Mouse (Mus musculus) intestine, embryonic 16.5 days (tissue): ENCODE measurements around the gene Pum1. TPM values are rescaled to one million over a fixed set of nuclear protein-coding genes. Genes with fewer than 3 reads are reported as not detected.

Source experiments
- ATAC-seq: fragments of 200-750 bp; cut with Nextera tagmentation; 2 replicates; pipeline ENCODE4 v1.8.0; 2017; ENCODE audit warnings: moderate TSS enrichment, moderate library complexity
- H3K27ac ChIP-seq: fragments of 300-500 bp; sonication (generic); 2 replicates; pipeline ENCODE4 v1.5.1; 2014; ENCODE audit warnings: mild to moderate bottlenecking, low read length
- H3K27me3 ChIP-seq: fragments of 300-500 bp; sonication (generic); replicated peaks from 2 replicates; pipeline ENCODE4 v1.6.1; 2014; ENCODE audit warnings: low read length, control low read depth, mixed read lengths; ENCODE audit not compliant: control insufficient read depth, insufficient read depth
- H3K36me3 ChIP-seq: fragments of 300-500 bp; sonication (generic); 2 replicates; pipeline ENCODE4 v1.6.1; 2014; ENCODE audit warnings: low read length, control low read depth; ENCODE audit not compliant: control insufficient read depth, insufficient read depth
- H3K4me1 ChIP-seq: fragments of 300-500 bp; sonication (generic); 2 replicates; pipeline ENCODE4 v1.6.1; 2014; ENCODE audit warnings: low read length, control low read depth, mixed read lengths; ENCODE audit not compliant: control insufficient read depth, insufficient read depth
- H3K4me2 ChIP-seq: fragments of 300-500 bp; sonication (generic); 2 replicates; pipeline ENCODE4 v1.6.1; 2014; ENCODE audit warnings: low read depth, low read length, control low read depth
- H3K4me3 ChIP-seq: fragments of 300-500 bp; sonication (generic); 2 replicates; pipeline ENCODE4 v1.5.1; 2014; ENCODE audit warnings: mild to moderate bottlenecking, low read length
- H3K9ac ChIP-seq: fragments of 300-500 bp; sonication (generic); 2 replicates; pipeline ENCODE4 v1.6.1; 2014; ENCODE audit warnings: low read depth, low read length
- H3K9me3 ChIP-seq: fragments of 300-500 bp; sonication (generic); 2 replicates; pipeline ENCODE4 v1.6.1; 2016; ENCODE audit warnings: low read length, control low read depth; ENCODE audit not compliant: control insufficient read depth
- WGBS: fragments of 180-500 bp; shearing (Covaris S2); extraction: QIAGEN DNeasy Blood & Tissue Kit; methylation state at CpG from one replicate; pipeline ENCODE4 v1.1.7; 2014; 5-methylcytosine and 5-hydroxymethylcytosine counted together
- polyA plus RNA-seq: library from polyadenylated mRNA; unstranded; fragments of >200 nt; fragmentation: Nextera tagmentation; extraction: Ambion mirVana; gene quantifications from 2 replicates; pipeline ENCODE4 v1.2.1, GENCODE M21; 2015

Pum1 gene
- polyA plus RNA-seq, 1 experiment from 2014 or later: 60.8 TPM

DNA sequence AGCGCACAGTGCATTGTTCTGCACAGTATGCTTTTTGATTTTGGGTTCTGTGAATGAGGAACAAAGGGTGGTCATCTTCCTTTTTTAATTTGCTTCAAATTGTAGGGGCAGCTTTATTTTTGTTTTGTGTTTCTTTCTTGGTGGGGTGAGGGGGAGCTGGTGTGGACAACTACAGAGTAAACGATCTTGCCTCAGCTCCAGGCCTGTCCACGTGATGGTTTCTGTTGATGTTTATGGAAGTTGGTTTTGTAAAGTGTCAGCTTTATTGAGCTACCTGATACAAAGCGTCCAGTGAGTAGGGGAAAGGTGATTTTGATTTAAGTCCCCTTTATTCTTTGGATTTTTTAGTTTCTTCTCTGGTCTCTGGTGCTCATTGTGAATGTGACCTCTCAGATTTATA is 72.8 kb downstream of the Pum1 start:
- H3K27me3 ChIP-seq: no peaks in the 10 kb centered on the region
- no peak for ATAC-seq
- 62% methylated on average over 4 of the region's 4 CpGs for WGBS
- no peak overlapping the region for H3K27ac ChIP-seq
- H3K4me3 ChIP-seq: no peak overlapping the region
- no peak overlapping the region for H3K9ac ChIP-seq
- no peaks in the 10 kb centered on the region for H3K9me3 ChIP-seq
- no peaks in the 10 kb centered on the region for H3K36me3 ChIP-seq
- H3K4me2 ChIP-seq: no peak overlapping the region
- no peaks in the 10 kb centered on the region for H3K4me1 ChIP-seq

DNA sequence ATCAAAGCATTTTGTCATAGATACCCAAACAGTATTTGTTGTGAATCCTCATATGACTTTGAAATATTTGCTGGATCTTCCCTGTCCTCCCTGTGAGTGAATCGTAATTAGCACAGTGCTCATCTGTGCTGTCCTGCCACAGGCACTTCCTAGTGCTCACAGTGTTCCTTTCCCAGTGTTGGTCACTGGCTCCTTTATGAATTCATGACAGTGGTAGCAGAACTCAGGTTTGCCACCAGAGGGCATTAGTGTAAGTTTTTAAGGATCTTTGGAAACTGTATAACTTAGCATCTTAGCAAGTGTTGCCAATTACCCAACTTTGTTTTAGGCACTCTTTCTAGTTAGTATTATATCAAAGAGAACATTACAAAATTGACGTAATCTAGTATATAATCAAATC is 75.4 kb downstream of the Pum1 start:
- Histone ChIP-seq H3K36me3 (peaks cover 2% of the 10 kb centered on the region; the same call in 1 of the 2 replicates), H3K27me3 (no peaks in the 10 kb centered on the region), H3K9me3 (no peaks in the 10 kb centered on the region), H3K4me1 (no peaks in the 10 kb centered on the region), H3K9ac (no peak overlapping the region), H3K27ac (no peak overlapping the region), H3K4me2 (no peak overlapping the region), H3K4me3 (no peak overlapping the region)
- 0 out of 2 replicates have a peak, but pooled peaks have one; percentile 48 for ATAC-seq
- WGBS: 72% methylated on average over 2 of the region's 2 CpGs

DNA sequence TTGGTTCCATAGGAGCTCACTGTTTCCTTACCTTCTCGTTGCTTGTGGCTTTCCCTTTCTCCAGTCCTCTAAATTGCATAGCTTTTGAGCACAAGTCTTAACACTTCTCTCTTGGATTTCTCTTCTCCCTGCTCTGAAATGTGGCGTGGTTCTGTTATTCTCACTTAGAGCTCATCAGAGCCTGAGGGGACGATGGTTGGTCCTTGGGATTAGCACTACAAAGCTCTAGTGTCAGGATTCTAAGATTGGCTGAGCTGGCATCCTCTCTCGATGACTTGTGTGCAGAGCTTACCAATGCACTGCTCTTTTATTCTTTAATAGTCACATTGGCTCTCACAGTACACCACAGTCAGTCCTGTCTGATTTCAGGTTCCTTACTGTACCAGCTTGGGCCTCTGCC is 80.9 kb downstream of the Pum1 start:
- no peak for ATAC-seq
- no peak overlapping the region for H3K9ac ChIP-seq
- no peak overlapping the region for H3K4me2 ChIP-seq
- WGBS: 77% methylated on average over 4 of the region's 4 CpGs
- H3K4me3 ChIP-seq: no peak overlapping the region
- no peaks in the 10 kb centered on the region for H3K4me1 ChIP-seq
- H3K36me3 ChIP-seq: peaks cover 19% of the 10 kb centered on the region
- H3K9me3 ChIP-seq: no peaks in the 10 kb centered on the region
- H3K27ac ChIP-seq: no peak overlapping the region
- no peaks in the 10 kb centered on the region for H3K27me3 ChIP-seq

DNA sequence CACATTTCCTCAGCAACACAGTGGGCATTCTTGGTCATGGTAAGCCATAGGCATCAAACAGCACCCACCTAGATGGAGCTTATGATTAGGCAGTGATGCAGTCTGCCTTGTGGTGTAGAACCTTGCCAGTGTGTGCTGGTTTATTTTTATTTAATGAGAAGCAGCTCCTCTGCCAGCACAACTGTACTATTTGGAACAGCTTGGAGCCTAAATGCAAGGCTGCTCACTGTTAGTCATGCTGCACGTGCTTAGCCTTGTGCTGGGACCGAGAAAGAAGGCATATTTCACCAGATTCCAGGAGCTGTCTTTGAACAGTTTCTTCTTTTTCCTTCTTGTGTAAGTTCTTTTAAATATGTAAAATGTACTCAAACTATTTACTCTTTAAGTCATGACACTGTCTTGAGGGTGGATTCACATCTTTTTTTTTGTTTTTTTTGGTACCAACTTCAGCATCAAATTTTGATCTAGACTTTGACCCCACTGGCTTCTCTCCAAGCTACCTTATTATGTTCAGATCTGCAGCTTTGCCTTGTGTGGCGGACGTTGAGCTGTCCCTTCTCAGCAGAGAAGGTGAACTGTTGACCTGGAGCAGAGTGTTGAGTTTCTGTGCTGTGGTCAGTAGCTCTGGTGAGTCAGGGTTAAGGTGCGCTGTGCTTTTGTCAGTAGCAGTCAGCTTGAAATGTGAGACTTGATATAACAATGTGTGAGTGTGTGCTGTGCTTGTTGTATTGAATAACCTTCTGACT is 82.6 kb downstream of the Pum1 start:
- Histone ChIP-seq H3K4me3 (no peak overlapping the region), H3K4me1 (no peaks in the 10 kb centered on the region), H3K4me2 (no peak overlapping the region), H3K27me3 (no peaks in the 10 kb centered on the region), H3K9ac (no peak overlapping the region), H3K36me3 (peaks cover 28% of the 10 kb centered on the region), H3K9me3 (no peaks in the 10 kb centered on the region), H3K27ac (no peak overlapping the region)
- 75% methylated on average over 5 of the region's 5 CpGs for WGBS
- ATAC-seq: no peak

DNA sequence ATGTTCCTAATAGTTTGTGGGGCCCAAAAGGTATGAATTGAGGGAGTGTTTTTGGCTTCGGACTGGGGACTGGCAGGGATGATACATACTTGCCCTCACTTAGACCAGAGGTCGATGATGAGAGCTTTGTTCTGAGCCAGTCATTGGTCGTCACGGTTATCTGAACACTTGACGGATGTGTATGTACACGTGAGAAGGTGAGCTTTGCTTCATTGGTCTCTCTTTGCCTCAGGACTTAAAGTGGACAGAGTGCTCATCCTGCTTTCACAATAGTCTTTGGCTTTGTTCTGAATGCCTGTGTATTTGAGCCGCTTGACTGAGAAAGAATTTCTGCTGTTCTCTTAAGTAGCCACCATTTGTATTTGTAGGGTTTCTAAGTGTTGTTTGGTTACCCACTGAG is 86.4 kb downstream of the Pum1 start:
- 74% methylated on average over 7 of the region's 7 CpGs for WGBS
- no peak for ATAC-seq
- H3K36me3 ChIP-seq: peaks cover 34% of the 10 kb centered on the region

DNA sequence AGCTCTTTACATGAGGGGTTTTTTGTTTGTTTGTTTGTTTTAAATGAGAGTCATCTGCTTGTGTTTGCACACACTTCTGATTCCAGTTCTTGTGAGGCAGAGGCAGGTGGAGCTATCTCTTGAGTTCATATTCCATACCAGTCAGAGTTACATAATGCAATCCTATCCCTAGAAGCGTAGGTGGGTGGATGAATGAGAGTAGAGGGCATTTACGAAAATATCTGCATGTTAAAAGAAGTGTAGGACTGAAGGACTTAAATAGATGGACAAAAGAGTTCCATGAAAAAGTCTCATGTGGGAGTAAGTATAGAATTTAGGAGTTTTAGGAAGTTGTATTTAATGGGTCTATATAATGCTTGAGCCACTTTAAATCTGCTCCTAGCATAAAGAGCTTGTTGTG is 88.8 kb downstream of the Pum1 start:
- Histone ChIP-seq H3K4me3 (no peak overlapping the region), H3K9ac (no peak overlapping the region), H3K36me3 (peaks cover 31% of the 10 kb centered on the region), H3K27ac (no peak overlapping the region), H3K4me1 (no peaks in the 10 kb centered on the region), H3K9me3 (no peaks in the 10 kb centered on the region), H3K4me2 (no peak overlapping the region), H3K27me3 (no peaks in the 10 kb centered on the region)
- no peak for ATAC-seq
- 92% methylated on average over 2 of the region's 2 CpGs for WGBS

More for the DNA sequence above, 86.4 kb downstream of the Pum1 start:
- H3K9ac ChIP-seq: no peak overlapping the region
- H3K9me3 ChIP-seq: no peaks in the 10 kb centered on the region
- H3K27ac ChIP-seq: no peak overlapping the region
- H3K4me1 ChIP-seq: no peaks in the 10 kb centered on the region
- H3K27me3 ChIP-seq: no peaks in the 10 kb centered on the region
- H3K4me3 ChIP-seq: no peak overlapping the region
- no peak overlapping the region for H3K4me2 ChIP-seq

DNA sequence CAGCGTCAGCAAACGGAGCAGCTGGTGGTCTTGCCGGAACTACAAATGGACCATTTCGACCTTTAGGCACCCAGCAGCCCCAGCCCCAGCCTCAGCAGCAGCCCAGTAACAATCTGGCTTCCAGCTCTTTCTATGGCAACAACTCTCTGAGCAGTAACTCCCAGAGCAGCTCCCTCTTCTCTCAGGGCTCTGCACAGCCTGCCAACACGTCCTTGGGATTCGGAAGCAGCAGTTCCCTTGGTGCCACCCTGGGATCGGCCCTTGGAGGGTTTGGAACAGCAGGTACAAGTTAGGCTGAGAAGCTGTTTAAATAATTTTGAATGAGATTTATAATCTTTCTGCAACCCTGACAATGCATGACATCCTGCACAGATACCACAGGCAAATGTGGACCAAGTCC is 89.5 kb downstream of the Pum1 start:
- WGBS: 78% methylated on average over 7 of the region's 7 CpGs
- Histone ChIP-seq H3K9ac (no peak overlapping the region), H3K4me2 (no peak overlapping the region), H3K36me3 (peaks cover 25% of the 10 kb centered on the region), H3K9me3 (no peaks in the 10 kb centered on the region), H3K27ac (no peak overlapping the region), H3K4me3 (no peak overlapping the region), H3K27me3 (no peaks in the 10 kb centered on the region), H3K4me1 (no peaks in the 10 kb centered on the region)
- ATAC-seq: no peak

DNA sequence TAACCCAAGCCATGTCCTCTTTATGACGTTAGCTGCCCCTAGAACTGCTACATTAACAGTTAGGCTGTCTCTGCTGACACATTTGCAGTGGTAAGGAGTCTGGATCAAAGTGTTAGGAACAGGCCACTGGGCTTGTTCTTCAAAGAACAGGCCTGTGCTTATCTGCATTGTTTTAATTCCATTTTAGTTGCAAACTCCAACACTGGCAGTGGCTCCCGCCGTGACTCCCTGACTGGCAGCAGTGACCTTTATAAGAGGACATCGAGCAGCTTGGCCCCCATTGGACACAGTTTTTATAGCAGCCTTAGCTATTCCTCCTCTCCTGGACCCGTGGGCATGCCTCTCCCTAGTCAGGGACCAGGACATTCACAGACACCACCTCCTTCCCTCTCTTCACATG is 90.6 kb downstream of the Pum1 start:
- 69% methylated on average over 5 of the region's 5 CpGs for WGBS
- ATAC-seq: no peak
- no peak overlapping the region for H3K9ac ChIP-seq
- H3K4me3 ChIP-seq: no peak overlapping the region
- H3K36me3 ChIP-seq: peaks cover 28% of the 10 kb centered on the region
- H3K4me2 ChIP-seq: no peak overlapping the region
- no peaks in the 10 kb centered on the region for H3K4me1 ChIP-seq
- H3K27ac ChIP-seq: no peak overlapping the region
- H3K9me3 ChIP-seq: no peaks in the 10 kb centered on the region
- H3K27me3 ChIP-seq: no peaks in the 10 kb centered on the region

DNA sequence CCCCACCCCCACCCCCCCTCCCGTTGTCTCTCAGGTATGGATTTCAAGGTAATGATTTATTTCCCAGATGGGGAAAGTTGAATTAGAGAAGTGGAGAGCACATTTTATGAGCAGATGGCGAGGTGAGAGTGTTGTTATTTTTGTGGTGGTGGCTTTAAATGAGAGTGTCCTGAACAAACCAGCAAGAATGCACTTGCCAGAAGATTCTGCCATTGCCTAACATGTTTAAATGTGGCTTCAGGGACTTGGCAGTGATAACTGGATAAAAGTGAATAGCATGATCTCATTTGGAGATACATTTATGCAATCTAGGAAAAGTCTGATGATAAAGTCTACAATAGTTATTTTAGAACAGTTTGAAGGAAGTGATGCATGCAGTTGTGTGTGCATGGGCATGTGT is 91.7 kb downstream of the Pum1 start:
- Histone ChIP-seq H3K4me2 (no peak overlapping the region), H3K9me3 (no peaks in the 10 kb centered on the region), H3K4me1 (no peaks in the 10 kb centered on the region), H3K4me3 (no peak overlapping the region), H3K27me3 (no peaks in the 10 kb centered on the region), H3K36me3 (peaks cover 29% of the 10 kb centered on the region), H3K9ac (no peak overlapping the region), H3K27ac (no peak overlapping the region)
- 71% methylated on average over 2 of the region's 2 CpGs for WGBS
- no peak for ATAC-seq

DNA sequence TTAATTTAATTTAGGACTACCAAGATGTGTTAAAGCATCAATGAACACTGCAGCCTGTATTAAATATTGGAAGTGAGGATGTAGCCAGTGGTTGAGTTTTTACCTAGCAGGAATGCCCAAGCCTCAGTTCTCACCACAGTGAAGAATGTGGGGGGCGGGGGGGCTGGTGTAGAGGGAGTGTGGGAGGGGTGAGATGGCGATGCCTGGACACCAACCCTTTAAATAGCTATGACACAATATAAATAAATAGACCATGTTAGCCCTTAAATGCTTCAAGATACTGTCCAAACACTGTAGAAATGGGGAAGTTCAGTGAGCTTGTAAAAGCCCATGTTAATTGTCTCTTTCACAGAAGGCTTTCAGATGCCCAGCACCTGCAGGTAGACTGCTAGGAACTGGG is 96.8 kb downstream of the Pum1 start:
- ATAC-seq: no peak
- 74% methylated on average over 2 of the region's 2 CpGs for WGBS
- no peak overlapping the region for H3K9ac ChIP-seq
- no peaks in the 10 kb centered on the region for H3K9me3 ChIP-seq
- no peak overlapping the region for H3K4me3 ChIP-seq
- no peak overlapping the region for H3K27ac ChIP-seq
- no peaks in the 10 kb centered on the region for H3K27me3 ChIP-seq
- H3K36me3 ChIP-seq: peaks cover 29% of the 10 kb centered on the region
- H3K4me2 ChIP-seq: no peak overlapping the region
- H3K4me1 ChIP-seq: 0 out of 2 replicates have a peak, but pooled peaks cover 4% of the 10 kb centered on the region
